22 mouse cellular contexts compared by ENCODE assay signal in the genomic region with DNA sequence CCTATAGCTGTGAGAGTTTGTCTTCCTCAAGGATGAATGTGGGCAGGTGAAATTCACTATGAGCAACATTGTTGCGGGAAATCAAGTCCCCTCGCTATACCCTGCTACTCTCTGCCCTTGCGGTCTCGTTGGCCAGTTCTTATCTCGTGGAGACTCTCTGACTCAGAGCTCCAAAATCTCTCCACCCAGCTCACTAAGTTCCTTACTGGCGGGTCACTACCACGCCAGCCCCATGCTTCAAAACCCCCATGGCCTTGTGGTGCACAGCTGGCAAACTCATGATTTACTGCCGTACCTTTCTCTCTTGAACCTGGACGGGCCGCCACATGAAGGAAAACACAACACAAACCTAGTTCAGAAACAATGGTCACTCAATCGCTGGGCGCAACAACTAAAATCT. TPM values are rescaled to one million over a fixed set of nuclear protein-coding genes. Genes with fewer than 3 reads are reported as not detected.
"Had no signal": no experiment of that assay in that cellular context is flagged by ENCODE, and none has a peak within 500 bp of the region (broad histone marks: within the 10 kb centered on the region; RNA-seq: fewer than 3 reads in every experiment).

No protein-coding gene starts in this region.

- DNase-seq: kidney, adult 9 months; kidney, postnatal 14 days; kidney, postnatal 4 days; left cerebral cortex, postnatal 4 days; liver, postnatal 0 days; lung, embryonic 14.5 days; thymus, postnatal 25 days had no signal

- ATAC-seq: liver, postnatal 0 days; lung, postnatal 0 days; midbrain, embryonic 15.5 days had no signal

- H3K4me3 ChIP-seq: limb, embryonic 12.5 days; limb, embryonic 15.5 days; midbrain, embryonic 12.5 days; midbrain, embryonic 15.5 days had no signal

- H3K4me1 ChIP-seq: limb, embryonic 12.5 days; limb, embryonic 15.5 days; midbrain, embryonic 12.5 days; midbrain, embryonic 15.5 days had no signal

- H3K27ac ChIP-seq: limb, embryonic 12.5 days; limb, embryonic 15.5 days; liver, embryonic 14.5 days; macrophage; midbrain, embryonic 12.5 days; midbrain, embryonic 15.5 days had no signal

RNA-seq across cellular contexts. Expression of a gene that starts 11.2 kb away (rescaled TPM):
- total RNA-seq: monocyte, adult 5-6 weeks had no signal
- polyA plus RNA-seq: macrophage had no signal

RNA-seq across cellular contexts. Expression of a gene that starts 34.5 kb away (rescaled TPM):
- total RNA-seq: megakaryocyte, adult 5-6 weeks; monocyte, adult 5-6 weeks had no signal
- polyA plus RNA-seq: liver, postnatal 0 days; macrophage had no signal

RNA-seq across cellular contexts. Expression of a gene that starts 58.7 kb away (rescaled TPM):
- total RNA-seq: layer of hippocampus, postnatal 14 days; left cerebral cortex, postnatal 14 days had no signal
- polyA plus RNA-seq: kidney, embryonic 16.5 days; limb, embryonic 12.5 days; limb, embryonic 15.5 days; liver, embryonic 11.5 days; liver, postnatal 0 days; lung, embryonic 14.5 days; lung, postnatal 0 days; macrophage; midbrain, embryonic 12.5 days; midbrain, embryonic 15.5 days; stomach, embryonic 16.5 days; thymus, postnatal 0 days had no signal
